Mouse (Mus musculus): ENCODE measurements around the gene Slc30a6. TPM values are rescaled to one million over a fixed set of nuclear protein-coding genes. Genes with fewer than 3 reads are reported as not detected.

Slc30a6 gene
- total and polyA plus RNA-seq, 2 experiments from 2014 or later: 16.7 to 23.5 TPM

GRCm38 (mm10) chr17:74413324-74413723 is 17.9 kb downstream of the Slc30a6 start:
- no peaks in the 10 kb centered on the region for H3K27me3 ChIP-seq (ENCODE audit: insufficient read depth, low read length)
- H3K36me3 ChIP-seq (ENCODE audit: insufficient read depth, low read length): peaks cover 46% of the 10 kb centered on the region
- no peak overlapping the region for H3K9ac ChIP-seq (replicated peaks; ENCODE audit: low read length, poor library complexity, severe bottlenecking)
- ATAC-seq (ENCODE audit: low FRiP score): no peak
- WGBS: 89% methylated on average over 8 of the region's 8 CpGs
- no peak overlapping the region for H3K4me3 ChIP-seq (ENCODE audit: low read depth, low read length)
- H3K4me1 ChIP-seq (ENCODE audit: insufficient read depth, low read length): no peaks in the 10 kb centered on the region
- no peak for TF ChIP-seq CTCF (IDR thresholded peaks at IDR 0.05)
- H3K27ac ChIP-seq (ENCODE audit: low read depth, low read length): no peak overlapping the region
- no peaks in the 10 kb centered on the region for H3K9me3 ChIP-seq (ENCODE audit: low read length)
- no peak for DNase-seq (ENCODE audit: low spot score)
- H3K4me2 ChIP-seq (ENCODE audit: low read depth, low read length, poor library complexity, severe bottlenecking): no peak overlapping the region

GRCm38 (mm10) chr17:74414671-74415070 is 19.3 kb downstream of the Slc30a6 start:
- H3K9ac ChIP-seq (replicated peaks; ENCODE audit: low read length, poor library complexity, severe bottlenecking): no peak overlapping the region
- no peak for ATAC-seq (ENCODE audit: low FRiP score)
- DNase-seq (ENCODE audit: low spot score): no peak
- no peaks in the 10 kb centered on the region for H3K9me3 ChIP-seq (ENCODE audit: low read length)
- H3K4me2 ChIP-seq (ENCODE audit: low read depth, low read length, poor library complexity, severe bottlenecking): no peak overlapping the region
- no peak for TF ChIP-seq CTCF (IDR thresholded peaks at IDR 0.05)
- H3K27ac ChIP-seq (ENCODE audit: low read depth, low read length): no peak overlapping the region
- no peak overlapping the region for H3K4me3 ChIP-seq (ENCODE audit: low read depth, low read length)
- no peaks in the 10 kb centered on the region for H3K4me1 ChIP-seq (ENCODE audit: insufficient read depth, low read length)
- H3K27me3 ChIP-seq (ENCODE audit: insufficient read depth, low read length): no peaks in the 10 kb centered on the region
- peaks cover 46% of the 10 kb centered on the region for H3K36me3 ChIP-seq (ENCODE audit: insufficient read depth, low read length)
- WGBS: 86% methylated on average over 1 of the region's 1 CpGs

- no peaks in the 10 kb centered on the region for H3K4me1 ChIP-seq (ENCODE audit: insufficient read depth, low read length)
- H3K27me3 ChIP-seq (ENCODE audit: insufficient read depth, low read length): no peaks in the 10 kb centered on the region
- no peak for DNase-seq (ENCODE audit: low spot score)
- H3K9ac ChIP-seq (replicated peaks; ENCODE audit: low read length, poor library complexity, severe bottlenecking): no peak overlapping the region
- WGBS: 91% methylated on average over 8 of the region's 8 CpGs
- TF ChIP-seq CTCF (IDR thresholded peaks at IDR 0.05): no peak
- no peak overlapping the region for H3K4me2 ChIP-seq (ENCODE audit: low read depth, low read length, poor library complexity, severe bottlenecking)
- no peak for ATAC-seq (ENCODE audit: low FRiP score)
- no peak overlapping the region for H3K27ac ChIP-seq (ENCODE audit: low read depth, low read length)
- no peak overlapping the region for H3K4me3 ChIP-seq (ENCODE audit: low read depth, low read length)
- peaks cover 34% of the 10 kb centered on the region for H3K36me3 ChIP-seq (ENCODE audit: insufficient read depth, low read length)
- no peaks in the 10 kb centered on the region for H3K9me3 ChIP-seq (ENCODE audit: low read length)
Observed at GRCm38 (mm10) chr17:74416841-74417360, 21.5 kb downstream of the Slc30a6 start.

- no peaks in the 10 kb centered on the region for H3K27me3 ChIP-seq (ENCODE audit: insufficient read depth, low read length)
- peaks cover 24% of the 10 kb centered on the region for H3K36me3 ChIP-seq (ENCODE audit: insufficient read depth, low read length)
- no peak overlapping the region for H3K27ac ChIP-seq (ENCODE audit: low read depth, low read length)
- H3K9me3 ChIP-seq (ENCODE audit: low read length): no peaks in the 10 kb centered on the region
- no peak for TF ChIP-seq CTCF (IDR thresholded peaks at IDR 0.05)
- ATAC-seq (ENCODE audit: low FRiP score) (no peak), DNase-seq (ENCODE audit: low spot score) (no peak)
- H3K4me2 ChIP-seq (ENCODE audit: low read depth, low read length, poor library complexity, severe bottlenecking): no peak overlapping the region
- H3K4me1 ChIP-seq (ENCODE audit: insufficient read depth, low read length): no peaks in the 10 kb centered on the region
- WGBS: 64% methylated on average over 4 of the region's 4 CpGs
- no peak overlapping the region for H3K4me3 ChIP-seq (ENCODE audit: low read depth, low read length)
- no peak overlapping the region for H3K9ac ChIP-seq (replicated peaks; ENCODE audit: low read length, poor library complexity, severe bottlenecking)
Observed at GRCm38 (mm10) chr17:74418171-74418570, 22.8 kb downstream of the Slc30a6 start.

DNA sequence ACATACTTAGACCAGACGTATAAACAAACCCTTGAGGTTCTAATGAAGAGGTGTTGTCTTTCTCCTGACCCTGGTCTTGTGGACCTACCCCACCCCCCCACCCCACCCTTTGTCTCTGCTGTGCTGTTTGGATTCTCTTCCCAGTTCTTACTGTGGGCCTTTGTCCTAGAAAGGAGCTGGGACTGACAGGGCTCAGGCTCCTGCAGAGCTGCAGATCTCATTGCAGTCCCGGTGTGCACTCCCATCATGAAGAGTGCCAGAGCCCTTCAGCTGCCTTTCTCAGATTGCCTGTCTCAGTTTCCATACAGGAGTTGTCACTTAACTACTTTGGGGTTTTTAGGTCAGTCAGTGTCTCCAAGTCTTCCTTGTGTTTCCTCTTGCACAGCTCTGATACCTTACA is 25.2 kb downstream of the Slc30a6 start:
- ATAC-seq (ENCODE audit: low FRiP score) (no peak), DNase-seq (ENCODE audit: low spot score) (no peak)
- no peak overlapping the region for H3K9ac ChIP-seq (replicated peaks; ENCODE audit: low read length, poor library complexity, severe bottlenecking)
- H3K27ac ChIP-seq (ENCODE audit: low read depth, low read length): no peak overlapping the region
- TF ChIP-seq CTCF (IDR thresholded peaks at IDR 0.05): no peak
- no peak overlapping the region for H3K4me3 ChIP-seq (ENCODE audit: low read depth, low read length)
- H3K4me1 ChIP-seq (ENCODE audit: insufficient read depth, low read length): no peaks in the 10 kb centered on the region
- no peaks in the 10 kb centered on the region for H3K27me3 ChIP-seq (ENCODE audit: insufficient read depth, low read length)
- peaks cover 19% of the 10 kb centered on the region for H3K36me3 ChIP-seq (ENCODE audit: insufficient read depth, low read length)
- 54% methylated on average over 2 of the region's 2 CpGs for WGBS
- H3K9me3 ChIP-seq (ENCODE audit: low read length): no peaks in the 10 kb centered on the region
- no peak overlapping the region for H3K4me2 ChIP-seq (ENCODE audit: low read depth, low read length, poor library complexity, severe bottlenecking)

DNA sequence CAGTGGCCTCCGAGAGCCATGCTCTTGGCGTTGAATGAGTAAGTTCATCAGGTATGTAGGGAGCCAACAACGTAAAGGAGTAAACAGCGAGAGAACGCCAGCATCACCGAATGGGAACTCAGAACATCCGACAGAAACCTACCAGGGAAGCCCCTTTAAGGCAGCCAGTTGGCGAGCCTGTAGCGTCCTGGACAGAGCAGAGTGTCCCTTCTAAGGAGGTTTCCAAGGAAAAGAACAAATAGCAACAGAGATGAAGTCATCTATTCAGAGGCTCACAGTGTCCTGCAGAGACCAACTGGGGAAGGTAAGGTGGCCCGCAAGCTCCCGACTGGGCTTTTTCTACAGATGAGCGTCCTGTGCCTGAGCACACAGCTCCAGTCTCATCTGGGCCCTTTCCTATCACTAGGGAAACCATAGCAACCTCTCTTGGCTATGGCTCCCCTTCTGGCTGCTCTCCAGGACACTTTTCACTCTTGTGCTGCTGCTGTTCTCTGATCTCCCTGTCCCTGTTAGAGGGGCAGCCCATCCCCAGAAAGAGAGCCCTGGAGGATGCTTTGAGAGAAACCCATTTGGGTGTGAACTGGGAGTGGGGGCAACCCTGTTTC is 29.1 kb downstream of the Slc30a6 start:
- no peak overlapping the region for H3K9ac ChIP-seq (replicated peaks; ENCODE audit: low read length, poor library complexity, severe bottlenecking)
- peak; percentile 18; the same call in 1 of the 2 replicates for TF ChIP-seq CTCF (IDR thresholded peaks at IDR 0.05)
- peaks cover 24% of the 10 kb centered on the region for H3K36me3 ChIP-seq (ENCODE audit: insufficient read depth, low read length)
- no peaks in the 10 kb centered on the region for H3K4me1 ChIP-seq (ENCODE audit: insufficient read depth, low read length)
- no peak overlapping the region for H3K4me3 ChIP-seq (ENCODE audit: low read depth, low read length)
- no peak overlapping the region for H3K4me2 ChIP-seq (ENCODE audit: low read depth, low read length, poor library complexity, severe bottlenecking)
- DNase-seq (ENCODE audit: low spot score) (peak; percentile 85), ATAC-seq (ENCODE audit: low FRiP score) (peak; percentile 58; the same call in 1 of the 2 replicates)
- H3K27ac ChIP-seq (ENCODE audit: low read depth, low read length): no peak overlapping the region
- 42% methylated on average over 12 of the region's 12 CpGs for WGBS
- H3K27me3 ChIP-seq (ENCODE audit: insufficient read depth, low read length): no peaks in the 10 kb centered on the region
- no peaks in the 10 kb centered on the region for H3K9me3 ChIP-seq (ENCODE audit: low read length)
